Mouse (Mus musculus): Measurements from ENCODE around the gene Klk1b1. TPM values are rescaled to one million over a fixed set of nuclear protein-coding genes. Genes with fewer than 3 reads are reported as not detected.

The Klk1b1 gene
- not detected in 2 replicates for polyA plus RNA-seq (2011; ENCODE audit: insufficient read depth, insufficient read length, low read depth, missing spikeins)

- Histone ChIP-seq H3K4me3 (ENCODE audit: low read depth, low read length) (no peak within 1 kb of the TSS), H3K36me3 (ENCODE audit: control insufficient read depth, insufficient read depth, low read length, poor library complexity, severe bottlenecking) (no peaks in the 10 kb centered on the region), H3K27ac (ENCODE audit: insufficient read depth, low read length) (no peak within 1 kb of the TSS), H3K27me3 (ENCODE audit: control insufficient read depth, insufficient read depth, low read length, poor library complexity, severe bottlenecking) (no peaks in the 10 kb centered on the region), H3K9ac (ENCODE audit: low read depth, poor library complexity, severe bottlenecking) (no peak within 1 kb of the TSS), H3K9me3 (replicated peaks; ENCODE audit: control insufficient read depth, insufficient read depth, low read length, poor library complexity, severe bottlenecking) (no peaks in the 10 kb centered on the region), H3K4me1 (ENCODE audit: control insufficient read depth, insufficient read depth, low read length) (no peaks in the 10 kb centered on the region)
- TF ChIP-seq CTCF (IDR thresholded peaks at IDR 0.05; ENCODE audit: low read depth, low read length) (no peak), POLR2A (IDR thresholded peaks at IDR 0.05; ENCODE audit: insufficient read depth, low read length) (no peak), EP300 (IDR thresholded peaks at IDR 0.05; ENCODE audit: insufficient read depth, low read depth, low read length) (no peak)
These were observed at the start of gene Klk1b1 for GRCm38 (mm10) chr7:43966451-43966850. Klk1b1 (plus strand) TSS chr7:43966751.

GRCm38 (mm10) chr7:43918426-43918825 lies 48.1 kb upstream of the Klk1b1 start:
- H3K4me3 ChIP-seq (ENCODE audit: low read depth, low read length): no peak overlapping the region
- H3K36me3 ChIP-seq (ENCODE audit: control insufficient read depth, insufficient read depth, low read length, poor library complexity, severe bottlenecking): no peaks in the 10 kb centered on the region
- H3K4me1 ChIP-seq (ENCODE audit: control insufficient read depth, insufficient read depth, low read length): peaks cover 2% of the 10 kb centered on the region
- TF ChIP-seq CTCF (IDR thresholded peaks at IDR 0.05; ENCODE audit: low read depth, low read length): no peak
- TF ChIP-seq POLR2A (IDR thresholded peaks at IDR 0.05; ENCODE audit: insufficient read depth, low read length): no peak
- no peak for TF ChIP-seq EP300 (IDR thresholded peaks at IDR 0.05; ENCODE audit: insufficient read depth, low read depth, low read length)
- no peaks in the 10 kb centered on the region for H3K9me3 ChIP-seq (replicated peaks; ENCODE audit: control insufficient read depth, insufficient read depth, low read length, poor library complexity, severe bottlenecking)
- H3K9ac ChIP-seq (ENCODE audit: low read depth, poor library complexity, severe bottlenecking): no peak overlapping the region
- H3K27me3 ChIP-seq (ENCODE audit: control insufficient read depth, insufficient read depth, low read length, poor library complexity, severe bottlenecking): no peaks in the 10 kb centered on the region
- H3K27ac ChIP-seq (ENCODE audit: insufficient read depth, low read length): no peak overlapping the region

- H3K9me3 ChIP-seq (replicated peaks; ENCODE audit: control insufficient read depth, insufficient read depth, low read length, poor library complexity, severe bottlenecking): no peaks in the 10 kb centered on the region
- no peak overlapping the region for H3K9ac ChIP-seq (ENCODE audit: low read depth, poor library complexity, severe bottlenecking)
- H3K36me3 ChIP-seq (ENCODE audit: control insufficient read depth, insufficient read depth, low read length, poor library complexity, severe bottlenecking): no peaks in the 10 kb centered on the region
- no peak for TF ChIP-seq CTCF (IDR thresholded peaks at IDR 0.05; ENCODE audit: low read depth, low read length)
- TF ChIP-seq POLR2A (IDR thresholded peaks at IDR 0.05; ENCODE audit: insufficient read depth, low read length): no peak
- no peak for TF ChIP-seq EP300 (IDR thresholded peaks at IDR 0.05; ENCODE audit: insufficient read depth, low read depth, low read length)
- no peaks in the 10 kb centered on the region for H3K27me3 ChIP-seq (ENCODE audit: control insufficient read depth, insufficient read depth, low read length, poor library complexity, severe bottlenecking)
- no peak overlapping the region for H3K4me3 ChIP-seq (ENCODE audit: low read depth, low read length)
- H3K4me1 ChIP-seq (ENCODE audit: control insufficient read depth, insufficient read depth, low read length): peaks cover 2% of the 10 kb centered on the region
- no peak overlapping the region for H3K27ac ChIP-seq (ENCODE audit: insufficient read depth, low read length)
These were observed 47.7 kb upstream of the Klk1b1 start for GRCm38 (mm10) chr7:43918871-43919270.

GRCm38 (mm10) chr7:43919559-43920451 lies 46.7 kb upstream of the Klk1b1 start:
- no peak overlapping the region for H3K27ac ChIP-seq (ENCODE audit: insufficient read depth, low read length)
- H3K4me3 ChIP-seq (ENCODE audit: low read depth, low read length): no peak overlapping the region
- H3K9ac ChIP-seq (ENCODE audit: low read depth, poor library complexity, severe bottlenecking): no peak overlapping the region
- TF ChIP-seq EP300 (IDR thresholded peaks at IDR 0.05; ENCODE audit: insufficient read depth, low read depth, low read length) (no peak), POLR2A (IDR thresholded peaks at IDR 0.05; ENCODE audit: insufficient read depth, low read length) (no peak), CTCF (IDR thresholded peaks at IDR 0.05; ENCODE audit: low read depth, low read length) (peak; percentile 99)
- H3K4me1 ChIP-seq (ENCODE audit: control insufficient read depth, insufficient read depth, low read length): peaks cover 2% of the 10 kb centered on the region
- no peaks in the 10 kb centered on the region for H3K36me3 ChIP-seq (ENCODE audit: control insufficient read depth, insufficient read depth, low read length, poor library complexity, severe bottlenecking)
- H3K27me3 ChIP-seq (ENCODE audit: control insufficient read depth, insufficient read depth, low read length, poor library complexity, severe bottlenecking): no peaks in the 10 kb centered on the region
- H3K9me3 ChIP-seq (replicated peaks; ENCODE audit: control insufficient read depth, insufficient read depth, low read length, poor library complexity, severe bottlenecking): no peaks in the 10 kb centered on the region

- Histone ChIP-seq H3K27me3 (ENCODE audit: control insufficient read depth, insufficient read depth, low read length, poor library complexity, severe bottlenecking) (no peaks in the 10 kb centered on the region), H3K4me3 (ENCODE audit: low read depth, low read length) (no peak overlapping the region), H3K9me3 (replicated peaks; ENCODE audit: control insufficient read depth, insufficient read depth, low read length, poor library complexity, severe bottlenecking) (no peaks in the 10 kb centered on the region), H3K27ac (ENCODE audit: insufficient read depth, low read length) (no peak overlapping the region), H3K4me1 (ENCODE audit: control insufficient read depth, insufficient read depth, low read length) (peaks cover 2% of the 10 kb centered on the region), H3K9ac (ENCODE audit: low read depth, poor library complexity, severe bottlenecking) (no peak overlapping the region), H3K36me3 (ENCODE audit: control insufficient read depth, insufficient read depth, low read length, poor library complexity, severe bottlenecking) (no peaks in the 10 kb centered on the region)
- no peak for TF ChIP-seq POLR2A (IDR thresholded peaks at IDR 0.05; ENCODE audit: insufficient read depth, low read length)
- TF ChIP-seq EP300 (IDR thresholded peaks at IDR 0.05; ENCODE audit: insufficient read depth, low read depth, low read length): no peak
- TF ChIP-seq CTCF (IDR thresholded peaks at IDR 0.05; ENCODE audit: low read depth, low read length): no peak
These were observed 46.0 kb upstream of the Klk1b1 start for GRCm38 (mm10) chr7:43920582-43920981.

GRCm38 (mm10) chr7:43921087-43921486 lies 45.5 kb upstream of the Klk1b1 start:
- H3K27me3 ChIP-seq (ENCODE audit: control insufficient read depth, insufficient read depth, low read length, poor library complexity, severe bottlenecking): no peaks in the 10 kb centered on the region
- H3K4me1 ChIP-seq (ENCODE audit: control insufficient read depth, insufficient read depth, low read length): peaks cover 2% of the 10 kb centered on the region
- H3K36me3 ChIP-seq (ENCODE audit: control insufficient read depth, insufficient read depth, low read length, poor library complexity, severe bottlenecking): no peaks in the 10 kb centered on the region
- H3K9ac ChIP-seq (ENCODE audit: low read depth, poor library complexity, severe bottlenecking): no peak overlapping the region
- H3K9me3 ChIP-seq (replicated peaks; ENCODE audit: control insufficient read depth, insufficient read depth, low read length, poor library complexity, severe bottlenecking): no peaks in the 10 kb centered on the region
- H3K4me3 ChIP-seq (ENCODE audit: low read depth, low read length): no peak overlapping the region
- H3K27ac ChIP-seq (ENCODE audit: insufficient read depth, low read length): no peak overlapping the region
- no peak for TF ChIP-seq POLR2A (IDR thresholded peaks at IDR 0.05; ENCODE audit: insufficient read depth, low read length)
- no peak for TF ChIP-seq EP300 (IDR thresholded peaks at IDR 0.05; ENCODE audit: insufficient read depth, low read depth, low read length)
- no peak for TF ChIP-seq CTCF (IDR thresholded peaks at IDR 0.05; ENCODE audit: low read depth, low read length)

Data from ES-Bruce4 (cell line).